Mouse (Mus musculus): ENCODE data around the gene Slc35g1.

Slc35g1 gene

DNA sequence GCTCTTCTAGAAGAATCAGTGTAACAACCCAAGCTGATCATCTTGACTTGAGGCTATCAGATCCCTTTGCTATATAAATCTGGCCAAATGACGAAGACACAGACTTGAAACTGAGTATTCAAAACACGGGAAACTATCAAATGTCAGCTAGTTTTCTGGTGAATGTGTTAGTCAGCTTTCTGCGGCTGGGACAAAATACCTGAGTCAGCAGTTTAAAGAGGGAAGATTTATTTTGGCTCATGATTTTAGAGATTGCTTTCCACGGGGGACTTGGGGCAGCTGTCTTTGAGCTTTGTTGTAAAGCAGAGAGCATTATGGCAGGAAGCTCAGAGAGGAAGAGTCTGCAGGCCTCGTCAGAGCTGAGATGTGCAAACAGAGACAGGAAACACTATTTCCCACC, 50.0 kb downstream of the Slc35g1 start:
- in situ Hi-C loops (cut with MboI, MseI) = no loop called here
